Mouse (Mus musculus): Measurements from ENCODE around the gene Gm19935. TPM values are rescaled to one million over a fixed set of nuclear protein-coding genes. Genes with fewer than 3 reads are reported as not detected.

The Gm19935 gene
- polyA plus RNA-seq, 1 experiment from 2014 or later = not detected

DNA sequence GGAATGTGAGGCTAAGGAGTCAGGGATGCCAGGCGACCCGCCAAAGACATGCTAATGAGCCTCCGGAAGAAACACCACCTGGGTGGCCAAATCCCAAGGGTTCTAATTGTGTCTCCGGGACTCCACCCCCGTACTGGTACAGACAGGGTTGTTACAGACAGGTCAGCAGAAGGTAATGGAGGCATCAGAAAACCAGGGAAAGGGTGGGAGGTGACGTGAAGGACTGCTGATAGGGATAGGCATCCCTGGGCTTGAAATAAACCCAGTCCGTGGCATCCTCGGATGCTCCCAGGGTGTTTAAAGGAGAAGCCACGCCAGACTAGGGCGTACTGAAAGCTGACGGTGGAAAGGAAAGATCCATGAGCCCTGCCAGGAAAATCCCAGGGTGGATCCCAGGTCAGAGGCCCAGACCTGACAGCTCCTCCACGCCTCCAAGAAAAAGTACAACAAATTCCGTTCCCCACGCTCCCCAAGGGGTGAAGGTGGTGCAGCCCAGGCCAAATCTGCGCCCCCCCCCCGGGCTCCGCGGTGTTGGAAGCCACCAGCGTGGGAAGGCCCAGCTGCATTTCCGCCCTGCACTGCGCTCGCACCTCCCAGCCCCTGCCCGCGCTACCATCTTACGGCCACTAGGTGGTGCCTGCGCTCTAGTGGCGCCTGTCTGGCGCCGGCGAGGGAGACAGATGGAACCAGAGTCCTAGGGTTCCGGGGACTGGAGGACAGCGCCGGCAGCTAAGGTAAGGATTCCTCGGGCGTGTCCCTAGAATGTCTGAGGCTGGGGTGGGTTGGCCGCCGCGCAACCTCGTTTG, 11.2 kb upstream of the Gm19935 start, which contains the start of gene Chd9:
TSS of gene Chd9 (plus strand) at position 172 of the 806 bp plus-strand sequence.
- WGBS = under 1% methylated on average over 39 of the region's 39 CpGs

DNA sequence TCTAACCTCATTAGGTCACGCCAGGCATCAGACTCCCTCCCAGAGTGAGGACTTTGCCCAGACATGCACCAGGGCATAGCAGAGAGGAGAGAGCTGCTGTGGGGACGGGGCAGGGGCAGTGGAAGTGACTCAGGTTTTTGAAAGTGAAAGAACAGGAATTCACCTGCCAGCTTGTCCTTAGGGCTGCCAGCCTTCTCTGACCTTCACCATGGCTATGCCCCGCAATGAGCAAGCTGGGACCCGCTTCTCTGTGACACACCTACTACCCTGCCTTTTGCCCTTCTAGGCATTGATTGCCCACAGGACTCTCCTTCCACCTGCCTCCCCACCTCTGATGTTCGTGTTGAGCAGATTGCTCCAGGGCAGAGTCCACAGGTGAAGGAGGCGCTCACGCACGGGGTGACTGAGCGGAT, 8.3 kb upstream of the Gm19935 start:
- no peak for ATAC-seq (ENCODE audit: low FRiP score, low read depth)
- Histone ChIP-seq H3K27ac (replicated peaks) (no peak overlapping the region), H3K27me3 (no peaks in the 10 kb centered on the region), H3K36me3 (no peaks in the 10 kb centered on the region), H3K9me3 (no peaks in the 10 kb centered on the region), H3K9ac (replicated peaks) (no peak overlapping the region), H3K4me3 (no peak overlapping the region), H3K4me1 (peaks cover 17% of the 10 kb centered on the region), H3K4me2 (replicated peaks) (no peak overlapping the region)
- WGBS = 85% methylated on average over 9 of the region's 9 CpGs

More for the DNA sequence above, 11.2 kb upstream of the Gm19935 start, which contains the start of gene Chd9:
- Histone ChIP-seq H3K9ac (replicated peaks) (peak within 1 kb of the TSS; percentile 60), H3K36me3 (no peaks in the 10 kb centered on the region), H3K27ac (replicated peaks) (peak within 1 kb of the TSS; percentile 39; the same call in 1 of the 2 replicates), H3K9me3 (no peaks in the 10 kb centered on the region), H3K4me2 (replicated peaks) (peak within 1 kb of the TSS; percentile 70), H3K4me1 (peaks cover 17% of the 10 kb centered on the region), H3K4me3 (peak within 1 kb of the TSS; percentile 48), H3K27me3 (no peaks in the 10 kb centered on the region)
- ATAC-seq (ENCODE audit: low FRiP score, low read depth) = peak; percentile 92

DNA sequence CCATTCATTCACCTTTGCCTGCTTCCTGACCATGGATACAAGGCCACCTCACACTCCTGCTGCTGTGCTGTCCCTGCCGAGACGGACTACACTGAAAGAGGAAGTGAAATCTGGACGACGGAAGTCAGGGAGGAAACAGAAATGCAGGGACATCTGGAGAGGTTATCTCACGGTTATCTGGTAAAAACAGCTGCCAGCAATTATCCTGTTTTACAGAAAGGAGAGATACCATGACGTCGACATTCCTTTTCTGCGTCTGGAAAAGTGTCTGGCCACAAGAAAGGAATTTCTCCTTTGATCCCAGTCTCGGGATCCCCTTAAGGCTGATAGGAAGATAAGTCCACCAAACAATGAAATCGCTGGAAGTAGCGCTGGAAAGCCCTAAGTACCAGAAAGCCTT, 5.2 kb upstream of the Gm19935 start:
- WGBS = 59% methylated on average over 11 of the region's 11 CpGs
- Histone ChIP-seq H3K27me3 (no peaks in the 10 kb centered on the region), H3K9ac (replicated peaks) (no peak overlapping the region), H3K36me3 (no peaks in the 10 kb centered on the region), H3K4me1 (peaks cover 2% of the 10 kb centered on the region; the same call in 1 of the 2 replicates), H3K4me2 (replicated peaks) (no peak overlapping the region), H3K27ac (replicated peaks) (no peak overlapping the region), H3K4me3 (no peak overlapping the region), H3K9me3 (no peaks in the 10 kb centered on the region)
- ATAC-seq (ENCODE audit: low FRiP score, low read depth) = no peak

DNA sequence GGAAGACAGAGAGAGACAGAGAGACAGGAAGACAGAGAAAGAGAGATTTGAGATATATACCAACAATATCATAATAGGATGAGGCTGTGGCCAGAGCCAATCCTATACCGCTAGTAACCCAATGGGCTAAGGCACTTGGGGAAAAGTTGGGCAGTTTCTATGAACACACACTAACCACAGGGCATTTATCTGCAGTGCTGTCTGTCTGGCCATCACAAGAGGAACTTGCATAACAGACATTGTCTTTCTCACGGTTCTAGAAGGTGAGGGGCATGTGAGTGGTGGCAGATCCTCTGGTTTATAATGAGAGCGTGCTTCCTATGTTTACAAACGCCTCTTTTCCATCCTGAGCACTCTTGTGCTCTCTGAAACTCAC, 3.1 kb upstream of the Gm19935 start:
- no peak overlapping the region for H3K27ac ChIP-seq (replicated peaks)
- ATAC-seq (ENCODE audit: low FRiP score, low read depth) = no peak
- H3K4me2 ChIP-seq (replicated peaks) = no peak overlapping the region
- no peaks in the 10 kb centered on the region for H3K36me3 ChIP-seq
- no peaks in the 10 kb centered on the region for H3K9me3 ChIP-seq
- WGBS = 88% methylated on average over 4 of the region's 4 CpGs
- H3K27me3 ChIP-seq = no peaks in the 10 kb centered on the region
- peaks cover 12% of the 10 kb centered on the region; the same call in 1 of the 2 replicates for H3K4me1 ChIP-seq
- no peak overlapping the region for H3K4me3 ChIP-seq
- no peak overlapping the region for H3K9ac ChIP-seq (replicated peaks)

DNA sequence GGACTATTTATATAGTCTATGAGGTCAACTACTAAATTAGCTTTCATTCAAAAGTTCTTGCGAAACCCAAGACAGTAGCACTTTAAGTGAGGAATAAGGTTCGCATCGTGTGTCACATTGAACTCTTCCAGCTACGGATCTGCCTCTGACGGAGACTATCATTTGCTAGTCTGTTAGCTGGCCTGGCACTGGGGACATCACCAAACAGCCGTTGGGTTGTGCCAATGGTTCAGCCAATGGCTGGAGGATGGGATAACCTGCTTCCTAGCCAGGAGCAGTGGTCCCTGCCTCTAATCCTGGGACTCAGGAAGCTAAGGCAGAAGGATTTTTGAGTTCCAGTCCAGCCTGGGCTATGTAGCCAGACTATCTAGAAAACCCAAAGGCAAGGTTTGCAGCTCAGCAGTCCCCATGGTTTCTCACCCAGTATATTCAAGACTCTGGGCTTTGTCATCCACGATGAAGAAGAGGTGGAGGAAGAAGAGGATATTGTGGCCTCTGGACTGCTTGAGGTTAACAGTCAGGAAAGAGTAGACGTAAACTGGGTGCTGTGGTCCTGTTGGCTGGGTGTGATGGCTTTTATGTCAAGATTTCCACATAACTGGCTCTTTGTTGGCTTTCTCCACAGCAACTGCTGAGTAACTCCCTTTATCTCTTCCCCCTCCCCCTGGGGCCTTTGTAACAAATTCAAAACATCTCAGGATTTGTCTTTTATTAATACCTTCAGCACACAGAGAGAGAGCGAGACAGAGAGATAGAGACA, 2.5 kb upstream of the Gm19935 start:
- Histone ChIP-seq H3K4me3 (no peak overlapping the region), H3K4me1 (peaks cover 12% of the 10 kb centered on the region; the same call in 1 of the 2 replicates), H3K9ac (replicated peaks) (no peak overlapping the region), H3K27me3 (no peaks in the 10 kb centered on the region), H3K27ac (replicated peaks) (no peak overlapping the region), H3K4me2 (replicated peaks) (no peak overlapping the region), H3K36me3 (no peaks in the 10 kb centered on the region), H3K9me3 (no peaks in the 10 kb centered on the region)
- no peak for ATAC-seq (ENCODE audit: low FRiP score, low read depth)
- WGBS = 84% methylated on average over 9 of the region's 9 CpGs

DNA sequence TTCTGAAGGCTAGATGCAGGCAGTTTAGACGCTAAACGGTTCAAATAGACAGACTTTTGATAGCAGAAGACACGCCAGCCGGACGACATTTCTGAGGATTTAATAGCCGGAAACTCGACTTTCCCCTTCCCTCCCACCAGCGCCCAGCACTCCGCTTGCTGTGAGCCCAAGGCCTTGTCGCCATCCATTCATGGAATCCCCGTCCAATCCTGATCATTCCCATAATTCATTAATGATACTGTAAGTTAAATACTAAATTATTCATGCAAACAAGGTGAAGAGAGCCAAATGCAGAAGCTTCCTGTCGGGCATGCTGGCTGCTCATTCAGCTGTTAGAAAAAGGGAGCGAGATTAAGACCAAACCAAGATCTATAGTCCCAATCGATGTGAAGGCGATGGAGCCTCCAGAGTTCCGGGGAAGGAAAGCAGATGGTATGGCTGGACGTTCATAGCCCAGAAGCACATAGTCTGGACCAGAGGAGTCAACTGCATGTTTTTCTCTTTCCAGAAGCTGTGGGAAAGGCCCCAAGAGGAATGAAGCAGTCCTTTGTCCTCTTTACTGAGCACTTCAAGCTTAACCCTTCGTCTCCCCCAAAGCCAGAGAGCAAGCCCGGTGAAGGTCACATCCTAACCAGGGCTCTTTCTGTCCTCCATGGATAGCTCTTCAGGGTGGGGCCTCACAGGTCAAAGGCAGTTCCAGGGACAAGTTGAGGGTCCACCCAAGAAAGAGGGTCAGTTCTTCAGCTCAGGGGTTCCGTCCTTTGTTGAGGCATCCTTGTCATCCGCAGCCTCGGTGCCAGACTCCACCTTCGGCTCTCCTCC, 921 bp downstream of the Gm19935 start:
- H3K4me2 ChIP-seq (replicated peaks) = no peak overlapping the region
- H3K9me3 ChIP-seq = no peaks in the 10 kb centered on the region
- no peaks in the 10 kb centered on the region for H3K36me3 ChIP-seq
- no peaks in the 10 kb centered on the region for H3K27me3 ChIP-seq
- H3K27ac ChIP-seq (replicated peaks) = no peak overlapping the region
- ATAC-seq (ENCODE audit: low FRiP score, low read depth) = no peak
- WGBS = 78% methylated on average over 23 of the region's 23 CpGs
- H3K4me3 ChIP-seq = no peak overlapping the region
- no peak overlapping the region for H3K9ac ChIP-seq (replicated peaks)
- peaks cover 12% of the 10 kb centered on the region; the same call in 1 of the 2 replicates for H3K4me1 ChIP-seq

DNA sequence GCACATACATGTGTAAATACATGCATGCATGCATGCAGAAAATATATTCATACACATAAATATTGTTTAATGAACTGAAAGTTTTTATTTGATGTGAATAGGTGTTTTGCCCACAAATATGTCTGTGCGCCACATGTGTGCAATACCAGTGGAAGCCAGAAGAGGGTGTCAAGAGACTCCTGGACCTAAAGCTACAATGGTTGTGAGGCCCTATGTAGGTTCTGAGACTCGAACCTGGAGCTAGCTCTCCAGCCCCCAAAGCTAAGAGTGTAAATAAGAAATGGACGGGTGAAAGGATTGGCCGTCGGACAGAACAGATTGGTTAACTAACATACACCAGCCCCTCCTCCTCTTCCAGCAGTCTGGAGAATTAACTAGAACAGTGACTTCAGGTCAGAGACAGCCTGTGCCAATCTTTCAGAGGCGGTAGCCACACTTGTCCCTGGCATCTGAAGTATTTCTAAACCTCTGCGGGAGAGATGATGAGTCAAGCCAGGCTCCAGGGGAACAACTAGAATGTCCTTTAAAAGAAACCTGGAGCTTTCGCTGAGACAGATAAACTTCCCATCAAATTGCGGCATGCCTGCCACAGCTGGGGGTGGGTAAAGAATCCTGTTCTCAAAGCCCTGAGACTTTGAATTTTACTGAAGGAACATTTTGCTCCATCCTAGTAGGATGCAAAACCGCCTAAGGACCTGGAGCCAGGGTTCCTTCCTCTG, 3.4 kb downstream of the Gm19935 start:
- Histone ChIP-seq H3K36me3 (no peaks in the 10 kb centered on the region), H3K9me3 (no peaks in the 10 kb centered on the region), H3K4me2 (replicated peaks) (no peak overlapping the region), H3K27ac (replicated peaks) (no peak overlapping the region), H3K27me3 (no peaks in the 10 kb centered on the region), H3K9ac (replicated peaks) (no peak overlapping the region), H3K4me3 (no peak overlapping the region), H3K4me1 (peaks cover 12% of the 10 kb centered on the region; the same call in 1 of the 2 replicates)
- WGBS = 84% methylated on average over 10 of the region's 10 CpGs
- no peak for ATAC-seq (ENCODE audit: low FRiP score, low read depth)

DNA sequence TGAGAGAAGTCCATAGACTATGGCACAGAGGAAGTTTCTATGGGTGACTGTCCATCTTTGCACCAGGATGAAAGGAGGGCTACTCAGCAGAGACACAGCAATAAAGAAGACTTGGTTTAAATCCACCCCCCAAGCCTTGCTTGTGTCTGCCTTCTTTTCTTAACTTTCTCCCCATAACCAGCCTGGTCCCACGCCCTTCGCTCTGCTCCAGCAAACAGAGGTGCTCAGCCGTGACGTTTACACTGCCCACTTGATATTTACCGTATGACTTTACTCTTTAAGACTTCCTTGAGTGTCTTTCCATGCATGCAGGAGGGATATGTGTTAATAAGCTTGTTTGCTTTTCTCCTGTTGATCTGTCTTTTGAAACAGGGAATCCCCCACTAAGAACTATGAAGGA, 17.7 kb downstream of the Gm19935 start:
- 59% methylated on average over 5 of the region's 5 CpGs for WGBS
- no peak overlapping the region for H3K9ac ChIP-seq (replicated peaks)
- H3K36me3 ChIP-seq = no peaks in the 10 kb centered on the region
- ATAC-seq (ENCODE audit: low FRiP score, low read depth) = no peak
- no peak overlapping the region for H3K4me2 ChIP-seq (replicated peaks)
- no peak overlapping the region for H3K4me3 ChIP-seq
- no peak overlapping the region for H3K27ac ChIP-seq (replicated peaks)
- peaks cover 3% of the 10 kb centered on the region; the same call in 1 of the 2 replicates for H3K4me1 ChIP-seq
- no peaks in the 10 kb centered on the region for H3K27me3 ChIP-seq
- peaks cover 6% of the 10 kb centered on the region for H3K9me3 ChIP-seq

DNA sequence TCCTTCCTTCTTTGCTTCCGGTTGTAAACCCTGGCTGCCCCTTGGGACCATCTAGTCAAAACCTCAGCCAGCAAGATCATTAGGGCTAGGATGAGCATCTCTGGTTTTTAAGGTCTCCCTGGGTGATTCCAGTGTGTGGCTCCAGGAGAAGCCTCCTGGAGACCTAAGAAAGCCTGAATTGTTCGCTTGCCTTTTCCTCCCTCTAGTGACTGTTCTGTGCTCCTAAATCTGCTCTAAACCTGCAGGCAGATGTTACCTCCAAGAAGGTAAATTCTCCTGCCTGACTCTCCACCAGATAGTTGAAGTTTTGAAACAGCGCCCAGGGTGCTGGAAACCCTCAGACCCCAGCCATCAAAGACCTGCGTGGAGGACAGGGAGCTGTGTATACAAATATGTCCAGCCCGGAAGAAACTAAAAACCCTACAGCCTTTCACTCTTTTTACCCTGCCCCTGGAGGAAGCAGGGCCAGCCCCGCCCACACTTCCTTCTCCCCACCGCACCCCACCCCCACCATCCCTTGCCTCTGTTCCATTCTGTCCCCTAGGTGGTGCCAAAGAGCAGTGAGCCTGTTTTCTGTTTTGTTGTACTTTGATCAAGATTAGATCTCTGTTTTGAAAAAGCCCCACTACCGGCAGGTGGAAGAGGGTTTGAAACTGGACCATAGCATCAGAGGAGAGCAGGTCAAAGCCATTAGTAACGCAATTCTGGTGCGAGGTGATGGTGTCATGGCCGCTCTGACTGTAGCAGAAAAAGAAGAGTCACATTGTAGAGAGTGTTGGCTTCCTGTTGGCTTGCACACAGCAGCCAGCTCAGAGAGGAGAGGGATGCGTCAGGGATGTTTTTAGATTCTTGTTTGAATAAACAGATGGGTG, 22.0 kb downstream of the Gm19935 start:
- Histone ChIP-seq H3K27ac (replicated peaks) (no peak overlapping the region), H3K4me3 (no peak overlapping the region), H3K27me3 (no peaks in the 10 kb centered on the region), H3K36me3 (no peaks in the 10 kb centered on the region), H3K9ac (replicated peaks) (no peak overlapping the region), H3K4me1 (peaks cover 3% of the 10 kb centered on the region; the same call in 1 of the 2 replicates), H3K4me2 (replicated peaks) (peak overlapping the region; percentile 18), H3K9me3 (no peaks in the 10 kb centered on the region)
- 0 out of 2 replicates have a peak, but pooled peaks have one; percentile 19 for ATAC-seq (ENCODE audit: low FRiP score, low read depth)
- WGBS = 12% methylated on average over 12 of the region's 12 CpGs

DNA sequence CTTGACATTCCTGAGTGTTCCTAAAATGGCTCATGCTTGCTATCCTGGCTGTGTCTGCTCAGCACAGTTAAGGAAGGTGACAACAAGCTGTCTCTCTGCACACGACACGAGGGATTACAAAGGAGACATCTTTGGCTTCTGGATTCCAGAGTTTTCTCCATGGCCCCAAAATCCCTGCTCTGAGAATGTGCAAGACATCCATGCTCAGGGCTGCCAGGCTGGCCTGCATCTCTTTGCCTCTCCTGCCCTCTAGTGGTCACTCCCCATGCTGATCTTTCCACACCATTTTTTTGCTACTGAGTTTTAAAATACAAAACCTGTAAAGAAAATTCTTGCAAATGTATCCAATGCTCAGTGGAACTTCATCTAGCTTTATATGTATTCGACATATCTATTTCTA, 23.5 kb downstream of the Gm19935 start:
- Histone ChIP-seq H3K9me3 (no peaks in the 10 kb centered on the region), H3K4me2 (replicated peaks) (no peak overlapping the region), H3K4me1 (peaks cover 3% of the 10 kb centered on the region; the same call in 1 of the 2 replicates), H3K27ac (replicated peaks) (no peak overlapping the region), H3K4me3 (no peak overlapping the region), H3K36me3 (no peaks in the 10 kb centered on the region), H3K9ac (replicated peaks) (no peak overlapping the region), H3K27me3 (no peaks in the 10 kb centered on the region)
- ATAC-seq (ENCODE audit: low FRiP score, low read depth) = 0 out of 2 replicates have a peak, but pooled peaks have one; percentile 30
- 0% methylated on average over 3 of the region's 3 CpGs for WGBS

Data from midbrain, embryonic 12.5 days (tissue).